Mouse (Mus musculus) kidney, postnatal 0 days (tissue): ENCODE results near the gene Elf5. TPM values are rescaled to one million over a fixed set of nuclear protein-coding genes. Genes with fewer than 3 reads are reported as not detected.

ENCODE experiments used
- ATAC-seq: fragments of 200-750 bp; cut with Nextera tagmentation; replicated peaks from 2 replicates; pipeline ENCODE4 v1.8.0; 2017; ENCODE audit warnings: low read depth, moderate number of reproducible peaks, moderate TSS enrichment, moderate library complexity; ENCODE audit not compliant: low FRiP score
- DNase-seq: peaks from one replicate; pipeline ENCODE4 v3.0.0-alpha.2; 2016; ENCODE audit warnings: low spot score
- H3K27ac ChIP-seq: fragments of 300-500 bp; sonication (generic); 2 replicates; pipeline ENCODE4 v1.5.1; 2014; ENCODE audit warnings: mild to moderate bottlenecking
- H3K27me3 ChIP-seq: fragments of 300-500 bp; sonication (generic); 2 replicates; pipeline ENCODE4 v1.6.1; 2014; ENCODE audit warnings: low read length, mixed read lengths; ENCODE audit not compliant: insufficient read depth
- H3K36me3 ChIP-seq: fragments of 300-500 bp; sonication (generic); 2 replicates; pipeline ENCODE4 v1.6.1; 2014; ENCODE audit warnings: low read length, mixed read lengths; ENCODE audit not compliant: insufficient read depth
- H3K4me1 ChIP-seq: fragments of 300-500 bp; sonication (generic); replicated peaks from 2 replicates; pipeline ENCODE4 v1.6.1; 2014; ENCODE audit warnings: antibody characterized with exemption, low read length, mixed read lengths; ENCODE audit not compliant: insufficient read depth
- H3K4me2 ChIP-seq: fragments of 300-500 bp; sonication (generic); 2 replicates; pipeline ENCODE4 v1.6.1; 2014; ENCODE audit warnings: mild to moderate bottlenecking, low read length, moderate library complexity, mixed read lengths
- H3K4me3 ChIP-seq: fragments of 300-500 bp; sonication (generic); replicated peaks from 2 replicates; pipeline ENCODE4 v1.5.1; 2014; ENCODE audit warnings: low read depth, low read length
- H3K9ac ChIP-seq: fragments of 300-500 bp; sonication (generic); 2 replicates; pipeline ENCODE4 v1.6.1; 2014; ENCODE audit warnings: low read depth, low read length
- H3K9me3 ChIP-seq: fragments of 300-500 bp; sonication (generic); replicated peaks from 2 replicates; pipeline ENCODE4 v1.6.1; 2016; ENCODE audit warnings: low read length, inconsistent platforms, mixed read lengths
- CTCF ChIP-seq: IDR thresholded peaks from 2 replicates; pipeline ENCODE4 v1.5.1; 2016; ENCODE audit warnings: antibody characterized with exemption, low read depth, mild to moderate bottlenecking, moderate library complexity
- WGBS: fragments of 180-500 bp; shearing (Covaris S2); extraction: QIAGEN DNeasy Blood & Tissue Kit; methylation state at CpG from one replicate; pipeline ENCODE4 v1.1.7; 2014; 5-methylcytosine and 5-hydroxymethylcytosine counted together
- polyA plus RNA-seq: library from polyadenylated mRNA; unstranded; fragments of >200 nt; fragmentation: Nextera tagmentation; extraction: Ambion mirVana; gene quantifications from 2 replicates; pipeline ENCODE4 v1.2.1, GENCODE M21; 2015

Gene Elf5
- polyA plus RNA-seq, 1 experiment from 2014 or later, result 4.8 TPM

DNA sequence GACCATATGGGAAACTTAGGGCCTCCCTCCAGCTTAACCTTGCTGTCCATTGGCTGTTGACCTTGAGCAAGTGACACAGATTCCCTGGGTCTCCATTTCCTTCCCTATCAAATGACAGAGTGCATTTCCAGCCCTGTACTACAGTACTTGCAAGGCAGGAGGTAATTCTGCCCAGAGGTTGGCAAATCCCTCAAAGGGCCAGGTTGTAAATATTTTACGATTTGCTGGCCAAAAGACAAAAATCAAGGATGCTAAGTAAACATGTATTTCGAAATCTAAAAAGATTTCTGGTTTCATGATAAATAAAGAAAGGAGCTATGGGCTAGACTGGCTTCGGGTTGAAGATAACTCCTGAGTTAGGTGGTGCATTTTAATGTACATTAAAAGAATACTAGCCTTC is 16.9 kb downstream of the Elf5 start:
- H3K27ac ChIP-seq, result no peak overlapping the region
- H3K4me2 ChIP-seq, result no peak overlapping the region
- no peak overlapping the region for H3K9ac ChIP-seq
- DNase-seq, result no peak
- H3K9me3 ChIP-seq, result no peaks in the 10 kb centered on the region
- WGBS, result 56% methylated on average over 3 of the region's 3 CpGs
- TF ChIP-seq CTCF, result no peak
- ATAC-seq, result no peak
- H3K27me3 ChIP-seq, result no peaks in the 10 kb centered on the region
- H3K4me1 ChIP-seq, result no peaks in the 10 kb centered on the region
- no peak overlapping the region for H3K4me3 ChIP-seq
- no peaks in the 10 kb centered on the region for H3K36me3 ChIP-seq

DNA sequence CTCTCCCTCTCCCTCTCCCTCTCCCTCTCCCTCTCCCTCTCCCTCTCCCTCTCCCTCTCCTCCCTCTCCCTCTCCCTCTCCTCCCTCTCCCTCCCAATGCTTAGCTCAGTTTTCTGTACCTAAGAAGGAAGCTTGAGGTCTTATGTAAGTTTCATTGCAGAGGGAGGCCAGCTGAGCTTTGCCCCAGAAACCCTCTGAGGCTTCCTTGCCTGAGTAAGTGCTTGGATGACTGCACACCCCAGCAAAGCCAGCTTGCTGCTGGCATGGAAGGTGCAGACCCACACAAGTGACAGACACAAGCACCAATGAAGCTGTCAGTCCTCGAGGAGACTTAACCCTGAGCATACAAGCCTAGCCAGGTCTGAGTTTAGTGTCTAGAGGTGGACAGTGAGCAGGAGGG is 19.2 kb downstream of the Elf5 start:
- DNase-seq (no peak), ATAC-seq (no peak)
- Histone ChIP-seq H3K4me3 (no peak overlapping the region), H3K9ac (no peak overlapping the region), H3K4me2 (no peak overlapping the region), H3K27ac (no peak overlapping the region), H3K4me1 (no peaks in the 10 kb centered on the region), H3K9me3 (no peaks in the 10 kb centered on the region), H3K27me3 (no peaks in the 10 kb centered on the region), H3K36me3 (no peaks in the 10 kb centered on the region)
- no peak for TF ChIP-seq CTCF
- 26% methylated on average over 1 of the region's 1 CpGs for WGBS

DNA sequence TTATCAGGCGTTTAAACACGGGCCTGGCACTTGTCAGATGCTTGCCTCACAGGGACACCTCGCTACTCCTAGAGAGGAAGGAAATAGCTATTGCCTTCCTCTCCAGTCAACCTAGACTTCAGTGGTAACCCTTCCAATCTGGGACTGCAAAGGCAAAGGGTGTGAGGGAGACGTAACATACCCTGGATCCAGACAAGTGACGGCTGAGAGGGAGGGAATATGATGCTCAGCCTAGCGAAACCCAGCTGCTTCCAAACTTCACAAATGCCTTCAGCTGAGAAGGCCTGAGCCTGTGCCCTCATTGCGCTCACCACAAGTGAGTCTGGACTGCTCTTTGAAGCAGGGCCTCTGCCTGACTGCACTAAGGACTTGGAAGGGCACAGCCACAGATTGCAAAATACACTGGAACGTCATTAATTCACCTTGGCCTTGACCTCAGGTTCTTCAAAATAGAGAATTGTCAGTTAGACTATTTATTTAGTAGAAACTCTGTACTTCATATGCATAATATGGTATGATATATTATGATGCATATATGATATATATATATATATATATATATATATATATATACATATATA is 21.3 kb downstream of the Elf5 start:
- Histone ChIP-seq H3K9me3 (no peaks in the 10 kb centered on the region), H3K36me3 (no peaks in the 10 kb centered on the region), H3K27me3 (no peaks in the 10 kb centered on the region), H3K9ac (no peak overlapping the region), H3K27ac (no peak overlapping the region), H3K4me2 (no peak overlapping the region), H3K4me1 (peaks cover 4% of the 10 kb centered on the region; the same call in 1 of the 2 replicates), H3K4me3 (no peak overlapping the region)
- no peak for DNase-seq
- 41% methylated on average over 8 of the region's 8 CpGs for WGBS
- no peak for TF ChIP-seq CTCF
- ATAC-seq, result no peak

DNA sequence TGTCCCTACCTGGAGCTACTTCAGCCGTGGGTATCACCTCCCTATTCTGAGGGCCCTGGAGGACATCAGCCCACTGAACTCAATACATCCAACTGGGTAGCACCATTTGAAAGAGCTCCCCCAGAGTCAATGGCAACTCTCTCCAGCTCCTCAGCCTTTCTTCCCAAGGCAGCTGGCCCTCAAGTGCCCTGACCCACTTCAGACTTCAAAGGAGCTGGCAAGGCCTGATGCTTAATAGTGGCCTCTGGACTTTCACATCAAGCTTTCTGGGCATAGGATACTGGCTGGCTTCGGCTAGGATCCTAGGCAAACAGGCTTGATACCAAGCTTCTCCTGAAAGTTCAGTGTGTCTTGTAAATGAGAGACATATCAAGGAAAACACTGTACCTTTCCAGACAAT is 23.6 kb downstream of the Elf5 start:
- Histone ChIP-seq H3K9ac (no peak overlapping the region), H3K4me2 (no peak overlapping the region), H3K36me3 (no peaks in the 10 kb centered on the region), H3K27ac (no peak overlapping the region), H3K4me3 (no peak overlapping the region), H3K27me3 (no peaks in the 10 kb centered on the region), H3K4me1 (peaks cover 4% of the 10 kb centered on the region; the same call in 1 of the 2 replicates), H3K9me3 (no peaks in the 10 kb centered on the region)
- ATAC-seq (no peak), DNase-seq (no peak)
- TF ChIP-seq CTCF, result no peak
- WGBS, result 76% methylated on average over 2 of the region's 2 CpGs

DNA sequence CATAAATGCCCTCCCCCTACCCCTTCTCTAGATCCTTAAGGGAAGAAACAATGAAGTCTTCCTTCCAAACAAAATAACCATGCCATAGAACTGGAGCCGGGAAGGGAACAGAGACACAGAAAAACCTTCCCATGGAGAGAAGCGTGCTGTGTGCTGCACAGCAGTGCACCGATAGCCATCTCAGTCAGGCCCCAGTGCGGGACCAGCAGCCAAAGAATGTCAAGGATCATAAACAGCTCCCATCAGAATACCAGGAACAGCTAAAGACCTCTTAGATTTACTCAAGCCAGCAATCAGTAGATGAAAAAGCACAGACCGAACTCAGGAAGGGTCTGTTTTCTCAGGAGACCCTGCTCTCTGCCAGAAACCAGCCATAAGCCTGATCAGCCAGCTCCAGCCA is 25.0 kb downstream of the Elf5 start:
- no peak for TF ChIP-seq CTCF
- Histone ChIP-seq H3K4me1 (peaks cover 4% of the 10 kb centered on the region; the same call in 1 of the 2 replicates), H3K9me3 (no peaks in the 10 kb centered on the region), H3K36me3 (no peaks in the 10 kb centered on the region), H3K4me2 (no peak overlapping the region), H3K27me3 (no peaks in the 10 kb centered on the region), H3K4me3 (no peak overlapping the region), H3K9ac (no peak overlapping the region), H3K27ac (peak overlapping the region; percentile 79)
- 12% methylated on average over 5 of the region's 5 CpGs for WGBS
- DNase-seq, result peak; percentile 69
- ATAC-seq, result peak; percentile 60

DNA sequence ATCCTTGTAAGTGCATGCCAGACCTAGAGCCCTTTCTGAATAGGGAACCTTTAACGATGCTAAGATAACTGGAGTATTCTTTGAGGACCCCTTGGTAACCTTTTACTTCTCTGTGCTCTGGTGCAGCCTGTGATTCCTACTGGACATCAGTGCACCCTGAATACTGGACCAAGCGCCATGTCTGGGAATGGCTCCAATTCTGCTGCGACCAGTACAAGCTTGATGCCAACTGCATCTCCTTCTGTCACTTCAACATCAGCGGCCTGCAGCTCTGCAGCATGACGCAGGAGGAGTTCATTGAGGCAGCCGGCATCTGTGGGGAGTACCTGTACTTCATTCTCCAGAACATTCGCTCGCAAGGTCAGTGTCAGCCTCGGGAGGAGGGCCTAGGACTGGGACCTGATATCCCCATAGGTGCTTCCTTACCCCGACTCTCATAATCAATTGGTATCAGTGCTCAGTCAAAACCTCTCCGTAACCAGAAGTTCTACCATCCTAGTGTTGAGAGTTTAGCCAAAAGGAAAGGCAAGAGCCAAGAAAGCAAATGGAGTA is 27.7 kb downstream of the Elf5 start:
- Histone ChIP-seq H3K4me2 (no peak overlapping the region), H3K9ac (no peak overlapping the region)
- no peak for ATAC-seq

DNA sequence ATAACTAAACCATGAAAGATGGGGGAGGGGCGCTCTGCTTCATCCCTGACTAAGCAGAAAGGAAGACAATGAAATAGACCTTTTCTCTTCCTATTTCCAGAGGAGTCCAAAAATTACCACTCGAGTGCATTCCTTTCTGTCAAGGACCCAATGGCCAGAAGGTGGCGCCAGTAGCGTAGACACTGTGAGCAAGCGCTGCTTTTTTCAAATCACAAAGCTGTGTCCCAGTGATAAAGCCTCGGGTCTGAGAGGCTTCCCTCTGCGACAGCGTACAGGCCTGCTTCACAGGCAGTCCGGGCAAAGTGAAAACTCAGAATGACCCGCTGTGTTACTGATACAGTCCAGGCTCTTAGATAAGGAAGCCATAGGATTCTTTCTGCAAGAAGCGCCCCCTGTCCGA is 28.2 kb downstream of the Elf5 start:
- Histone ChIP-seq H3K4me3 (no peak overlapping the region), H3K36me3 (no peaks in the 10 kb centered on the region), H3K4me1 (peaks cover 4% of the 10 kb centered on the region; the same call in 1 of the 2 replicates), H3K27me3 (no peaks in the 10 kb centered on the region), H3K4me2 (peak overlapping the region; percentile 49), H3K27ac (no peak overlapping the region), H3K9ac (peak overlapping the region; percentile 40; the same call in 1 of the 2 replicates), H3K9me3 (no peaks in the 10 kb centered on the region)
- 3% methylated on average over 12 of the region's 12 CpGs for WGBS
- DNase-seq (peak; percentile 94), ATAC-seq (0 out of 2 replicates have a peak, but pooled peaks have one; percentile 35)
- TF ChIP-seq CTCF, result peak; percentile 88

More for the DNA sequence above, 27.7 kb downstream of the Elf5 start:
- DNase-seq, result no peak
- H3K4me1 ChIP-seq, result peaks cover 4% of the 10 kb centered on the region; the same call in 1 of the 2 replicates
- no peaks in the 10 kb centered on the region for H3K36me3 ChIP-seq
- H3K4me3 ChIP-seq, result no peak overlapping the region
- no peaks in the 10 kb centered on the region for H3K27me3 ChIP-seq
- no peaks in the 10 kb centered on the region for H3K9me3 ChIP-seq
- TF ChIP-seq CTCF, result no peak
- H3K27ac ChIP-seq, result no peak overlapping the region
- 92% methylated on average over 11 of the region's 11 CpGs for WGBS
